Mouse (Mus musculus) kidney, embryonic 14.5 days (tissue): ENCODE measurements around the gene Lmo2. TPM values are rescaled to one million over a fixed set of nuclear protein-coding genes. Genes with fewer than 3 reads are reported as not detected.
"Not testable (repeated sequence)": the region's sequence is repeated elsewhere in the genome, so short reads cannot be mapped to it uniquely, and the experiment has no call there.

Experiments
- ATAC-seq: fragments of 200-750 bp; cut with Nextera tagmentation; 2 replicates; pipeline ENCODE4 v1.8.0; 2017; ENCODE audit warnings: moderate number of reproducible peaks, mild to moderate bottlenecking, moderate TSS enrichment, moderate library complexity; ENCODE audit not compliant: low FRiP score, low TSS enrichment
- H3K27ac ChIP-seq: fragments of 300-500 bp; sonication (generic); 2 replicates; pipeline ENCODE4 v1.5.1; 2014; ENCODE audit warnings: low read depth, mild to moderate bottlenecking, low read length, moderate library complexity, mixed read lengths
- H3K27me3 ChIP-seq: fragments of 300-500 bp; sonication (generic); 2 replicates; pipeline ENCODE4 v1.6.1; 2014; ENCODE audit warnings: mild to moderate bottlenecking, low read length; ENCODE audit not compliant: control insufficient read depth, insufficient read depth
- H3K36me3 ChIP-seq: fragments of 300-500 bp; sonication (generic); 2 replicates; pipeline ENCODE4 v1.6.1; 2014; ENCODE audit warnings: low read length, mixed read lengths; ENCODE audit not compliant: control insufficient read depth, insufficient read depth
- H3K4me1 ChIP-seq: fragments of 300-500 bp; sonication (generic); 2 replicates; pipeline ENCODE4 v1.6.1; 2014; ENCODE audit warnings: low read length, mixed read lengths; ENCODE audit not compliant: control insufficient read depth, insufficient read depth
- H3K4me2 ChIP-seq: fragments of 300-500 bp; sonication (generic); replicated peaks from 2 replicates; pipeline ENCODE4 v1.6.1; 2014; ENCODE audit warnings: low read depth, mild to moderate bottlenecking, low read length
- H3K4me3 ChIP-seq: fragments of 300-500 bp; sonication (generic); 2 replicates; pipeline ENCODE4 v1.5.1; 2014; ENCODE audit warnings: mild to moderate bottlenecking, low read length
- H3K9ac ChIP-seq: fragments of 300-500 bp; sonication (generic); 2 replicates; pipeline ENCODE4 v1.6.1; 2014; ENCODE audit warnings: low read depth, mild to moderate bottlenecking, low read length, moderate library complexity
- H3K9me3 ChIP-seq: fragments of 300-500 bp; sonication (generic); 2 replicates; pipeline ENCODE4 v1.6.1; 2016; ENCODE audit warnings: low read length; ENCODE audit not compliant: control insufficient read depth
- WGBS: fragments of 180-500 bp; shearing (Covaris S2); extraction: QIAGEN DNeasy Blood & Tissue Kit; methylation state at CpG from one replicate; pipeline ENCODE4 v1.1.7; 2014; 5-methylcytosine and 5-hydroxymethylcytosine counted together
- polyA plus RNA-seq: library from polyadenylated mRNA; unstranded; fragments of >200 nt; fragmentation: Nextera tagmentation; extraction: Ambion mirVana; gene quantifications from 2 replicates; pipeline ENCODE4 v1.2.1, GENCODE M21; 2014

Lmo2 gene
- polyA plus RNA-seq, 1 experiment from 2014 or later = 36.7 TPM

GRCm38 (mm10) chr2:103977716-103978115 is 19.9 kb downstream of the Lmo2 start:
- H3K27me3 ChIP-seq = peaks cover 6% of the 10 kb centered on the region; the same call in 1 of the 2 replicates
- ATAC-seq = no peak
- no peaks in the 10 kb centered on the region for H3K36me3 ChIP-seq
- H3K9ac ChIP-seq = no peak overlapping the region
- no peaks in the 10 kb centered on the region for H3K9me3 ChIP-seq
- 58% methylated on average over 9 of the region's 9 CpGs for WGBS
- H3K4me3 ChIP-seq = no peak overlapping the region
- H3K4me2 ChIP-seq = no peak overlapping the region
- no peak overlapping the region for H3K27ac ChIP-seq
- no peaks in the 10 kb centered on the region; the same call in 1 of the 2 replicates for H3K4me1 ChIP-seq

GRCm38 (mm10) chr2:103982250-103982649 is 24.5 kb downstream of the Lmo2 start:
- H3K27ac ChIP-seq = no peak overlapping the region
- ATAC-seq = peak; percentile 71; the same call in 1 of the 2 replicates
- no peak overlapping the region for H3K4me2 ChIP-seq
- H3K27me3 ChIP-seq = peaks cover 6% of the 10 kb centered on the region; the same call in 1 of the 2 replicates
- H3K9ac ChIP-seq = no peak overlapping the region
- 9% methylated on average over 5 of the region's 5 CpGs for WGBS
- no peaks in the 10 kb centered on the region for H3K36me3 ChIP-seq
- no peaks in the 10 kb centered on the region; the same call in 1 of the 2 replicates for H3K4me1 ChIP-seq
- no peaks in the 10 kb centered on the region for H3K9me3 ChIP-seq
- no peak overlapping the region for H3K4me3 ChIP-seq

GRCm38 (mm10) chr2:103983146-103983545 is 25.4 kb downstream of the Lmo2 start:
- WGBS = 90% methylated on average over 10 of the region's 10 CpGs
- Histone ChIP-seq H3K27me3 (peaks cover 4% of the 10 kb centered on the region; the same call in 1 of the 2 replicates), H3K4me2 (no peak overlapping the region), H3K9me3 (no peaks in the 10 kb centered on the region), H3K36me3 (no peaks in the 10 kb centered on the region), H3K4me3 (no peak overlapping the region), H3K9ac (no peak overlapping the region), H3K27ac (no peak overlapping the region), H3K4me1 (no peaks in the 10 kb centered on the region; the same call in 1 of the 2 replicates)
- no peak for ATAC-seq

- not testable (repeated sequence) for H3K4me2 ChIP-seq, H3K36me3 ChIP-seq, H3K4me3 ChIP-seq, H3K9ac ChIP-seq, H3K9me3 ChIP-seq, ATAC-seq, H3K27ac ChIP-seq, H3K4me1 ChIP-seq, H3K27me3 ChIP-seq
- 72% methylated on average over 5 of the region's 8 CpGs for WGBS
Measured at GRCm38 (mm10) chr2:103987595-103987994, 29.8 kb downstream of the Lmo2 start.

- H3K27ac ChIP-seq = no peak overlapping the region
- no peaks in the 10 kb centered on the region for H3K4me1 ChIP-seq
- 88% methylated on average over 6 of the region's 6 CpGs for WGBS
- H3K27me3 ChIP-seq = no peaks in the 10 kb centered on the region
- no peak overlapping the region for H3K4me2 ChIP-seq
- H3K9me3 ChIP-seq = no peaks in the 10 kb centered on the region
- no peak overlapping the region for H3K9ac ChIP-seq
- H3K36me3 ChIP-seq = no peaks in the 10 kb centered on the region
- H3K4me3 ChIP-seq = no peak overlapping the region
- no peak for ATAC-seq
Measured at GRCm38 (mm10) chr2:103989724-103990123, 31.9 kb downstream of the Lmo2 start.

GRCm38 (mm10) chr2:103991303-103991702 is 33.5 kb downstream of the Lmo2 start:
- Histone ChIP-seq H3K4me1 (no peaks in the 10 kb centered on the region), H3K9ac (no peak overlapping the region), H3K27me3 (no peaks in the 10 kb centered on the region), H3K4me2 (no peak overlapping the region), H3K27ac (no peak overlapping the region), H3K36me3 (no peaks in the 10 kb centered on the region), H3K9me3 (no peaks in the 10 kb centered on the region), H3K4me3 (no peak overlapping the region)
- no peak for ATAC-seq

- Histone ChIP-seq H3K9ac (no peak overlapping the region), H3K9me3 (no peaks in the 10 kb centered on the region), H3K27me3 (no peaks in the 10 kb centered on the region), H3K27ac (no peak overlapping the region), H3K4me1 (no peaks in the 10 kb centered on the region), H3K4me2 (no peak overlapping the region), H3K36me3 (no peaks in the 10 kb centered on the region), H3K4me3 (no peak overlapping the region)
- 68% methylated on average over 9 of the region's 9 CpGs for WGBS
- ATAC-seq = no peak
Measured at GRCm38 (mm10) chr2:103992162-103992561, 34.4 kb downstream of the Lmo2 start.

GRCm38 (mm10) chr2:103992618-103993332 is 35.0 kb downstream of the Lmo2 start:
- Histone ChIP-seq H3K4me1 (no peaks in the 10 kb centered on the region), H3K4me2 (no peak overlapping the region), H3K27ac (no peak overlapping the region), H3K36me3 (no peaks in the 10 kb centered on the region), H3K9me3 (no peaks in the 10 kb centered on the region), H3K27me3 (no peaks in the 10 kb centered on the region), H3K4me3 (no peak overlapping the region), H3K9ac (no peak overlapping the region)
- no peak for ATAC-seq
- 26% methylated on average over 17 of the region's 17 CpGs for WGBS

GRCm38 (mm10) chr2:104001076-104001475 is 43.3 kb downstream of the Lmo2 start:
- H3K9me3 ChIP-seq = no peaks in the 10 kb centered on the region
- H3K4me3 ChIP-seq = no peak overlapping the region
- ATAC-seq = no peak
- H3K9ac ChIP-seq = no peak overlapping the region
- H3K4me2 ChIP-seq = no peak overlapping the region
- no peaks in the 10 kb centered on the region for H3K4me1 ChIP-seq
- WGBS = 22% methylated on average over 2 of the region's 2 CpGs
- H3K36me3 ChIP-seq = no peaks in the 10 kb centered on the region
- no peaks in the 10 kb centered on the region for H3K27me3 ChIP-seq
- no peak overlapping the region for H3K27ac ChIP-seq
